Mouse (Mus musculus) liver, adult 2 months (tissue): Measurements from ENCODE around the gene Gm7544. TPM values are rescaled to one million over a fixed set of nuclear protein-coding genes. Genes with fewer than 3 reads are reported as not detected.

Experiments
- DNase-seq: peaks from one replicate; pipeline ENCODE4 v3.0.0-alpha.2; 2011; ENCODE audit warnings: low read depth, low spot score; ENCODE audit errors: extremely low read depth
- H3K27ac ChIP-seq: fragments of 200-500 bp; replicated peaks from 2 replicates; pipeline ENCODE4 v1.5.1; 2012; ENCODE audit warnings: low read depth, mild to moderate bottlenecking, control low read depth, inconsistent platforms, low read length; ENCODE audit not compliant: insufficient read depth
- H3K27me3 ChIP-seq: fragments of 200-500 bp; 2 replicates; pipeline ENCODE4 v1.6.1; 2012; ENCODE audit warnings: mild to moderate bottlenecking, moderate library complexity, low read length, inconsistent platforms; ENCODE audit not compliant: control insufficient read depth, insufficient read depth
- H3K36me3 ChIP-seq: fragments of 200-500 bp; 2 replicates; pipeline ENCODE4 v1.6.1; 2012; ENCODE audit warnings: low read length, inconsistent platforms; ENCODE audit not compliant: control insufficient read depth, insufficient read depth
- H3K4me1 ChIP-seq: fragments of 200-500 bp; 2 replicates; pipeline ENCODE4 v1.6.1; 2011; ENCODE audit warnings: low read length; ENCODE audit not compliant: control insufficient read depth, insufficient read depth
- H3K4me3 ChIP-seq: fragments of 200-500 bp; 2 replicates; pipeline ENCODE4 v1.5.1; 2011; ENCODE audit warnings: low read depth, mild to moderate bottlenecking, control low read depth, low read length, moderate library complexity; ENCODE audit not compliant: insufficient read depth
- H3K79me2 ChIP-seq: fragments of 200-500 bp; 2 replicates; pipeline ENCODE4 v1.6.1; 2012; ENCODE audit warnings: inconsistent platforms, mild to moderate bottlenecking, low read length, moderate library complexity; ENCODE audit not compliant: control insufficient read depth, insufficient read depth
- H3K9ac ChIP-seq: fragments of 200-500 bp; 2 replicates; pipeline ENCODE4 v1.6.1; 2012; ENCODE audit warnings: low read depth, mild to moderate bottlenecking, control low read depth, inconsistent platforms, low read length
- CTCF ChIP-seq: fragments of 200-500 bp; IDR thresholded peaks from 2 replicates; pipeline ENCODE4 v1.5.1; 2011; ENCODE audit warnings: low read depth, low read length, control low read depth
- POLR2A ChIP-seq: fragments of 200-500 bp; IDR thresholded peaks from 2 replicates; pipeline ENCODE4 v1.6.1; 2011; ENCODE audit warnings: low read length, control low read depth; ENCODE audit not compliant: insufficient read depth; ENCODE audit errors: extremely low read depth
- WGBS: fragments of 180-500 bp; shearing (Covaris S2); methylation state at CpG from one replicate; pipeline ENCODE4 v1.1.7; 2018; 5-methylcytosine and 5-hydroxymethylcytosine counted together
- polyA plus RNA-seq: library from polyadenylated mRNA; depleted of rRNA; stranded (reverse); fragments of >200 nt; gene quantifications from 2 replicates; pipeline ENCODE4 v1.2.3, GENCODE M21; 2012
- total RNA-seq: library from RNA; depleted of rRNA; stranded (reverse); fragments of >200 nt; gene quantifications from 2 replicates; pipeline ENCODE4 v1.2.3, GENCODE M21; 2014

The Gm7544 gene
- total and polyA plus RNA-seq, 2 experiments = not detected

- H3K4me3 ChIP-seq = no peak overlapping the region
- H3K9ac ChIP-seq = no peak overlapping the region
- no peaks in the 10 kb centered on the region for H3K4me1 ChIP-seq
- no peaks in the 10 kb centered on the region for H3K36me3 ChIP-seq
- TF ChIP-seq POLR2A (no peak), CTCF (peak; percentile 68)
- DNase-seq = peak; percentile 68
- WGBS = 32% methylated on average over 4 of the region's 4 CpGs
- H3K79me2 ChIP-seq = no peaks in the 10 kb centered on the region
- no peak overlapping the region for H3K27ac ChIP-seq
- no peaks in the 10 kb centered on the region for H3K27me3 ChIP-seq
Observed at GRCm38 (mm10) chr1:82987530-82988198, 31.9 kb upstream of the Gm7544 start.

- Histone ChIP-seq H3K27ac (no peak overlapping the region), H3K4me3 (no peak overlapping the region), H3K79me2 (no peaks in the 10 kb centered on the region), H3K9ac (no peak overlapping the region), H3K36me3 (no peaks in the 10 kb centered on the region), H3K4me1 (no peaks in the 10 kb centered on the region), H3K27me3 (no peaks in the 10 kb centered on the region)
- WGBS = 86% methylated on average over 6 of the region's 6 CpGs
- TF ChIP-seq CTCF = no peak
- no peak for TF ChIP-seq POLR2A
- DNase-seq = no peak
Observed at GRCm38 (mm10) chr1:82986738-82987137, 30.9 kb upstream of the Gm7544 start.

GRCm38 (mm10) chr1:82977840-82978239 is 22.0 kb upstream of the Gm7544 start:
- Histone ChIP-seq H3K4me1 (peaks cover 3% of the 10 kb centered on the region), H3K4me3 (no peak overlapping the region), H3K79me2 (no peaks in the 10 kb centered on the region), H3K36me3 (no peaks in the 10 kb centered on the region), H3K9ac (no peak overlapping the region), H3K27me3 (no peaks in the 10 kb centered on the region), H3K27ac (no peak overlapping the region)
- no peak for DNase-seq
- TF ChIP-seq POLR2A (no peak), CTCF (no peak)

DNA sequence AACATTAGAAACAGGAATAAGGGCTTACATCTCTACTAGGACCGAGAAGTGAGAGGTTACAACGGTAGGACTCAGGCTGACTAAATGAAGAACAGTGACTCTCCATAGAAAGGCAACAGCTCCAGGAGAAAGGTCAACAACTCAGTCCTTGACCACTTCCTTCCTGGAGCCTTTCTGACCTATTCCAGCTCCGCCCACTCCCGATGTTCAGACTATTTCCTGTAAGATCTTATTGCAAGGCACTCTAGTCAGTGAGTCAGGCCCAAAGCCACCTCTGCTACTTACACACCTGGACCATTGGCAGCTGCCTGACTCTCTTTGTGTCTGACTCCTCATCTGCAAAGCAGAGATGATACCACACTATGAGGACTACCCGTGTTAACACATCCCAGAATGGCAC is 19.9 kb upstream of the Gm7544 start:
- H3K27me3 ChIP-seq = no peaks in the 10 kb centered on the region
- no peak overlapping the region for H3K27ac ChIP-seq
- DNase-seq = no peak
- WGBS = 60% methylated on average over 5 of the region's 5 CpGs
- no peak overlapping the region for H3K9ac ChIP-seq
- H3K4me3 ChIP-seq = no peak overlapping the region
- no peaks in the 10 kb centered on the region for H3K79me2 ChIP-seq
- no peak for TF ChIP-seq CTCF
- no peak for TF ChIP-seq POLR2A
- H3K4me1 ChIP-seq = peaks cover 4% of the 10 kb centered on the region
- H3K36me3 ChIP-seq = no peaks in the 10 kb centered on the region

DNA sequence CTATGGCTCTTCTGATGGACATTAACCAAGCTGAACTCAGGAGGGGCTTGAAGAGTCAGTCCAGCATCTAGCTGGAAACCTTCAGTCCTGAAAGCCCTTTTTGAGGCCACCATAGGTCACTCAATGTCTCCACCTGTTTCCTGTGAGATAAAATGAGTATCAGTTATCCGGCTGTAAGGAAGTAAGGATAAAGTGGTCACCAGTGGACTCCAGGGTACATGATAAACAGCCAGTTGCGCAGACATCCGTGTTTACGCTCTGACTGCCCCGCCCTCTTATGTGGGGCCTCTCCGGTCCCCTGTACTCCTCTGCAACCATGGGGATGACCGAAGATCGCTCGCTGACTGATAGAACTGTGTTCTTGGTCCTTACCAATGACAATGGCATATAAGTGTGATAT is 18.5 kb upstream of the Gm7544 start:
- TF ChIP-seq CTCF (no peak), POLR2A (no peak)
- WGBS = 71% methylated on average over 9 of the region's 9 CpGs
- H3K4me1 ChIP-seq = peaks cover 4% of the 10 kb centered on the region
- no peaks in the 10 kb centered on the region for H3K36me3 ChIP-seq
- no peak for DNase-seq
- H3K4me3 ChIP-seq = no peak overlapping the region
- H3K79me2 ChIP-seq = no peaks in the 10 kb centered on the region
- no peak overlapping the region; the same call in 1 of the 2 replicates for H3K27ac ChIP-seq
- H3K9ac ChIP-seq = no peak overlapping the region
- H3K27me3 ChIP-seq = no peaks in the 10 kb centered on the region

DNA sequence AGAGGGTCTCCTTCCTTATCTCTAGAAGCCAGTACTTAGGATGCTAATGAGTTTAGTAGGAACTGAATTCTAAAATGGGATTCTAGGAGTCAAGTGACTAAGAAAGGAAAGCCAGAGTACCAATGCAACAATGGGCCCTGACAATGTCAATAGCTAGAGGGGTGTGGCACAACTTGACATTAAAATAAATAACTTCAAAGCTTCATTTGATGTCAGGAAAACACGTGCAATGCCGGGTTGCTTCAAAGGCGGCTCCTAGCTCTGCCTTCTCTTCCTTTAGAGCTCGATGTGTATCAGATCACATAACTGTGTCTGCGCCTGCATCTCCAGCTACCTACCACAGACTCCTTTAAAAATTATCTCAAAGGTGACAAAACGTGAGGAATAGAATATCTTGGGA is 18.1 kb upstream of the Gm7544 start:
- TF ChIP-seq CTCF (no peak), POLR2A (no peak)
- H3K4me3 ChIP-seq = no peak overlapping the region
- H3K9ac ChIP-seq = no peak overlapping the region
- H3K79me2 ChIP-seq = no peaks in the 10 kb centered on the region
- DNase-seq = no peak
- H3K27me3 ChIP-seq = no peaks in the 10 kb centered on the region
- H3K4me1 ChIP-seq = peaks cover 4% of the 10 kb centered on the region
- 67% methylated on average over 6 of the region's 6 CpGs for WGBS
- H3K36me3 ChIP-seq = no peaks in the 10 kb centered on the region
- H3K27ac ChIP-seq = 0 out of 2 replicates have a peak overlapping the region, but pooled peaks have one; percentile 17
